Mouse (Mus musculus): ENCODE measurements at regions not wholly inside any gene's neighbourhood (a gene's known extent, or its start where the extent isn't known, plus 50 kb on each side); places are given as distances from the start of the nearest gene placed in this dataset.
A peak's percentile ranks its signal among the peaks of the same experiment; 100 is the strongest.
"Not testable (repeated sequence)": the region's sequence is repeated elsewhere in the genome, so short reads cannot be mapped to it uniquely, and the experiment has no call there.

DNA sequence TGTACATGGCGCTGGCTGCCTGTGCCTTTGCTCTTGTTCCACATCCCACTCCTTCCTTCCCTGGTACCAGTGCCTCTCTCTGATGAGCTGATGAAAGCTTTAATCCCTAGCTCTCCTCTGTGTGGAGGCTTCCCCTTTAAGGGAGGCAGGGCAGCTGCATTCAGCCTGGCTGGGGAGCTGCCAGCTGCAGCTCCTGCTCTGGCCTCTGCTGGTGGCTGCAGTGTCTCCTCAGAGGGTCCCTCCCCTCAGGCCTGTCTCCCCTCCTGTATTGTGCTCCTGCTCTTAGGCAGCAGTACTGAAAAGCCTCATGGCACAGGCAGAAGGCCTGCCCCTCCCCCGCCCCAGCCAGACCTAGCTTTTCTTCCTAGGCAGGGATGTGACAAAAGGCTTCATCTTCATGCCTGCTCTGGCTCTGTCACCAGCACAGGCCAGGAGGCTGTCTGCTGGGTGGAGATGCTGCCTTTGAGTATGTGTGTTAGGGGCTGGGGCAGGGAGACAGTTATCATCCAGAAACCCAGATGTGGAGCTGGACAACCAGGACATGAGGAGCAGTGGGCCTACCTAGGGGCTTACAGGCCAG, 97.7 kb upstream of the Zcchc13 start:
- DNase-seq (ENCODE audit: low read depth): not testable (repeated sequence)

DNA sequence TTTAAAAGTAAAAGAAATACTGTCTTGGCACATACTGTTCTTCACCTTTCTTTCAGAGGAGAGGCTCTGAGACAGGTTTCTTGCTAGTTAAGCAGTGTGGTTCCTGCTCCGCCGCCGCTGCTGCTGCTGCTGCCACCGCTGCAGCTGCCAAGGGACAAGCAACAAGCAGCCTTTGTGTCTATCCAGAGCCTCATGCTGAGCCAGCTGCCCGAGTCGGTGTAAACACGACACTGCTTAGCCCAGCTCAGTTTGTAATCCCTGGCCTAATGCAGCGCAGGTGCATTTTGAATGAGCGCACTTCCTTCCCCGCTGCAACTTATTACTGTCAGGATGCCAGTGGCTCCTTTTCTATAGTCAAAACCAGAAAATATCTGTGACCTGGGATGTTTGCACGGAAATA, 97.1 kb upstream of the Zcchc13 start:
- no peak for DNase-seq (ENCODE audit: low read depth)

DNA sequence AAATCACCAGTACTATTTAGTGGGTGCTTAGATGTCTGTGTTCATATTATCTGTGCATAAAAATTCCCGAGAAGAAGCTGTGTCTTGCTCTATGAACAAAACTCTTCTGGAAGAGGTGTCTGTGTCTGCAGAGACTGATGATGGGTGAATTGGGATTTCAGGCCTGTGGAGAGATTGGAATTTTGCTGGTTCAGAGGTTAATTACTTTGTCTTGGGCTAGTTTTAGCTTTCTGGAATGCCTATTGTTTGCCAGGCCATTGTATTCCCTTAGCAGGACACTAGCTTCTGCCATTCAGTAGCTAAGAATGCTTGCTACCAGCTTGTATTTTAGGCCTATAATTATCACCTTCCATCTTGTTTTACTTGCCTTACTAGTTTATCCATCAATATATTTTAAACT, 96.6 kb upstream of the Zcchc13 start:
- no peak for DNase-seq (ENCODE audit: low read depth)

DNA sequence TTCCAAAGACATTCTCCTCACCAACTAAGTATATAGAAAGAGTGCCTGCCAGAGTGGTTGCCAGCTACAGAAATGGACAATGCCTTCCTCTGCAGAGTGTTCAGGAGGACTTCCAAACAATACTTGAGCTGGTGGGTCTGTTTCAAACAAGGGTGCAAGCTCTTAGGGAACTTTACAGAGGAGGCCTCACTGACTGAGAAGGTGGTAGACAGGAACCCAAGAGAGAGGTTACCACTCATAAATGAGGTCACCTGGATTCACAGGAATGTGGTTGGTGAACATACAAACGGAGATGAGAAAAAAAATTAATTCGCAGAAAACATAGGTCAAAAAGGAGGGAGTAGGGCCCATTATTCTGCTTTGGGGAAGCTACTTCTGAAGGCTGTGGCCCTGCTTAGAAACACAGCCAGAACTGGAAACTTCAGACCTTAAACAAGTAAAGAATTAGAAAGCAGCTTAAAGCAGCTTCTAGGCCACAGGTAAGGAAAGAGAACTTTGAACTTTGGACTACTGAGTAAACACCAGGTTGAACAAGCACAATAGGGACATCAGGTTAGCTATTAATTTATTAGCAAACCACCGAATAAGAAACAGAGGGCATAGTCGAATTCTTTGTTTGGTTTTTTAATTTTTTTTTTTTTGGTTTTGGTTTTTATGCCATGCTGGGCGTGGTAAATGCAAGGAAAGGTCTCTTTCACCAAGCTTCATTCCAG, 83.7 kb upstream of the Zcchc13 start:
- no peak for DNase-seq (ENCODE audit: low read depth)

DNA sequence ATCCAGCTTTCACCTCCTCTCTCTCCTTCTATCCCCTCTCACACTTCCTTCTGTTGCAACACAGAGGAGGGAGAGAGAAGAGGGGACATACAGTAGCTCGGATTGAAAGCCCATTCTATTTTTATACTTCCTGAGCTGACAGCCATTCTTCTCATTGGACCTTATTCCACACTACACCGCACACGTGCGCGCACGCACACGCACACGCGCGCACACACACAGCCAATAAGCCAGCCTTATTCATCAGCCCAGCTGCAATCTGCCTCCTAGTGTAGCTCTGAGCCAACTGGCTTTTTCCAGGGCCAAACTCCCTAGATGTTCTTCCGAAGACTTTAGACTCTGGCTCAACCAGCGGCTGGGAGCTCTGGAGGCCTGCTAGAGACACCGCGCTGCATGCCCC, 79.1 kb upstream of the Zcchc13 start:
- DNase-seq (ENCODE audit: low read depth): no peak

DNA sequence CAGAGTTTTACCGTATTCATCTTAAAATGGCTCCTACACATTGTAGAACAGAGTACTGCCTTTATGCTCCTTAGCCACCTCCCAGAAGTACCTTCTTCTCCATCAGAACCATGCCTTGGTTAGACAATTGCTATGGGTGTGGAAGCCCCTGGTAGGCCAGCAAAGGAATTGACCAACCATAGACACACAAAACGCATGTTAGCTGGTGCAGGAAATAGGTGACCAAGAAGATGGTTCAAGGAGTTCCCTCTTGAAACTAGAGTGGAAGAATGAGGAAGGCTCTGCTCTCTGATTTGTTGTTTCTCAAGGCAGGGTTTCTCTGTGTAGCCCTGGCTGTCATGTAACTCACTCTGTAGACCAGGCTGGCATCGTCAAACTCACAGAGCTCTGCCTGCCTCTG, 77.2 kb upstream of the Zcchc13 start:
- DNase-seq (ENCODE audit: low read depth): no peak

DNA sequence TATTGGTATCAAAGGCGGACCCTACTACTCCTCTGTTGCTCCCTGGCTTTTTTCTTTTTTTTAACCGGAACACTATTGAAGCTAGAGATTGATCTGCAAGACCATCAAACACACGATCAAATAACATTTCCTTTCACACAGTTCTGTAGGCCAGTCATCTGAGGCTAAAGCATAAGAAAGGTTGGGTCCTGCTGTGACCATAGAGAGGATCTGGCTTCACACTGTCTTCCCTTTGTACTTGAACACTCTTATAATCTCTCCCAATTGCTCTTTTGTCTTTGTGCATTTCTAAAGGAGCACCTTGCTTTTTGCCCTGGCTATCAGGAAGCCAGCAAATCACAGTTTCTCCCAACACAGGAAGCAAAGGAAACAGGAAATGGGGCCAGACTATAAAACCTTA, 76.8 kb upstream of the Zcchc13 start:
- no peak for DNase-seq (ENCODE audit: low read depth)

DNA sequence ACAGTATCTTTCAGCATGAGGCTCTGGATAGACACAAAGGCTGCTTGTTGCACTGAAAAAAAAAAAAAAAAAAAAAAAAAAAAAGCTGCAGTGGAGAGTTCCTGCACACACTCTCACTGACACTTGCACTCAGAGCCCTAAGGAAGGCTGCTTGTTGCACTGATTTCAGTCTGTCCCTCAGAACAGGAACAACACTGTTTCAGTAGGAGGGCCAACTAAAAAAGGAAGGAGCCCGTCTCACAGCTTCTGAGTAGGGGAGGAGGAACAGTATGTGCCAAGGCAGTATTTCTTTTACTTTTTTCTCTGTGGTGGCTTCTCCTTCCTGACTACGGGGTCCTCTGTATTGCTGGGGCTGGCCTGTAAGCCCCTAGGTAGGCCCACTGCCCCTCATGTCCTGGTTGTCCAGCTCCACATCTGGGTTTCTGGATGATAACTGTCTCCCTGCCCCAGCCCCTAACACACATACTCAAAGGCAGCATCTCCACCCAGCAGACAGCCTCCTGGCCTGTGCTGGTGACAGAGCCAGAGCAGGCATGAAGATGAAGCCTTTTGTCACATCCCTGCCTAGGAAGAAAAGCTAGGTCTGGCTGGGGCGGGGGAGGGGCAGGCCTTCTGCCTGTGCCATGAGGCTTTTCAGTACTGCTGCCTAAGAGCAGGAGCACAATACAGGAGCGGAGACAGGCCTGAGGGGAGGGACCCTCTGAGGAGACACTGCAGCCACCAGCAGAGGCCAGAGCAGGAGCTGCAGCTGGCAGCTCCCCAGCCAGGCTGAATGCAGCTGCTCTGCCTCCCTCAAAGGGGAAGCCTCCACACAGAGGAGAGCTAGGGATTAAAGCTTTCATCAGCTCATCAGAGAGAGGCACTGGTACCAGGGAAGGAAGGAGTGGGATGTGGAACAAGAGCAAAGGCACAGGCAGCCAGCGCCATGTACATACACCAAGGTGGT, 75.1 kb upstream of the Zcchc13 start:
- DNase-seq (ENCODE audit: low read depth): not testable (repeated sequence)

DNA sequence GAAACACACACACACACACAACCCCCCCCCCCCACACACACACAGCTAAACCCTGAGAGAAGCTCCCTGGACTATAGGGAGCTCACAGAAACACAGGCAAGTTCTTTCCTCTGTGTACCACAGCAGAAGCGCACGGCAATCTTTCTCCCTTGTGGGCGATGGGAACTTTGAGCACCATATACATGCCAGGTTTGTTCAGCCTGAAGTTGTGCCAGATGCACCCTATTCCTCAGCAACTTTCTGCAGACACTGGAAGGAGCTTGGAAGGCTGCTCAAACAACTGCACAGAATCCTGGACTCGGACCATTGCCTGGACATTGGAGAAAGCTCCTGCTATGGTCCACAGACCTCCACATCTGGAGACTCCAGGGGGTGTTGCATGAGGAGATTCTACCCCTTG, 74.3 kb upstream of the Zcchc13 start:
- no peak for DNase-seq (ENCODE audit: low read depth)

DNA sequence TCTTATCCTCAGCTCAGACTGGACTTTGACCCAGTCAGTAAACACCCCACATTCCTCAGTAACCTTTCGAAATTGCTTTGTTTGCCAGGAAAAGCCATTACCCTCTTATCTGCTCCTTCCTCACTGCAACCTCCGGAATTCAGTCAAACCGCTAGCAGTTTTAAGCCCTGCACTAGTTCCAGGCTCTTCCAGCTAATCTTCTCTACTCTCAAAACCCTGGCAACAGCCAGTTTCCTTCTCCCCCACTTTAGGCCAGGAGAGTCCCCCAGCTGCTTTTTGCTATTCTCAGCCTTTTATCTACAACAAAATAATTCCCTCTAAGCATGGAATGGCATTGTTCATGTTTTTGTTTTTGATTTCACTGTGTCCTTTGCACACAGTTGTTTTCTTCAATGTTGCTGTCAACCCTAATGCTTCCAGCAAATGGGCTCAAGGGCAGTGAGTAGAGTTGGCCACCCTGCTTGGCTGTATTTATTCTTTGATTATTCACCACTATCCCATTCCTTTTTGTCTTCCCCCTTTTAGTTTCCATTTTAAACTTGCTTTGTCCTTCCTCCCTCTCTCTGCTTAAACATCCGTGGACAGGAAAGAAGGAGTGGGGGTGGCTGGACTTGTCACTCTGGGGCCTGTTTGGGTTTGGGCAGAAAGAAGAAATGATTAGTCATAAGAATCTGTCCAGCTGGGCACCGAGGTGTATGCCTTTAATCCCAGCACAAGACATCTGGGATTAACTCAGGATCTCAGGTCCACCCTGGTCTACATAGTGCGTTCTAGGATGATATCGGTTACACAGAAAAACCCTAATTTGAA, 73.5 kb upstream of the Zcchc13 start:
- DNase-seq (ENCODE audit: low read depth): no peak

DNA sequence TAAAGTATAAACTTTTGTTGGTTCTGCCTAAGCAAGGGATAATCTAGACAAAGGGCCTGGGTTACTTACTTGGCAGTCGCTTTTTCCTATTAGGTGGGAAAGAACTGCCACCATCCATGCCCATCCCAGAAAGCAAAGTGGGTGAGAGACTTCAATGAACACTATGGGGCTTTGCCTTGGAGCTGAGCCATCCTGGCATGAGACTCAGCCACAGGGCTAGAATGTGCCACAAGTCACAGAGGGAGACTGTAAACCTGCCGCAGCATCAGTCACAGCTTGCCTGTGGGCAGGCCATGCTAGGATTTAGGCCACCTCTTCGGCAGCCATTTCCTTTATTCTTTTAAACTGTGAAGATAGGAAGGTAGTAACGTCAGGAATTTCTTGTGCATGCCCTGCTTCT, 72.9 kb upstream of the Zcchc13 start:
- no peak for DNase-seq (ENCODE audit: low read depth)

DNA sequence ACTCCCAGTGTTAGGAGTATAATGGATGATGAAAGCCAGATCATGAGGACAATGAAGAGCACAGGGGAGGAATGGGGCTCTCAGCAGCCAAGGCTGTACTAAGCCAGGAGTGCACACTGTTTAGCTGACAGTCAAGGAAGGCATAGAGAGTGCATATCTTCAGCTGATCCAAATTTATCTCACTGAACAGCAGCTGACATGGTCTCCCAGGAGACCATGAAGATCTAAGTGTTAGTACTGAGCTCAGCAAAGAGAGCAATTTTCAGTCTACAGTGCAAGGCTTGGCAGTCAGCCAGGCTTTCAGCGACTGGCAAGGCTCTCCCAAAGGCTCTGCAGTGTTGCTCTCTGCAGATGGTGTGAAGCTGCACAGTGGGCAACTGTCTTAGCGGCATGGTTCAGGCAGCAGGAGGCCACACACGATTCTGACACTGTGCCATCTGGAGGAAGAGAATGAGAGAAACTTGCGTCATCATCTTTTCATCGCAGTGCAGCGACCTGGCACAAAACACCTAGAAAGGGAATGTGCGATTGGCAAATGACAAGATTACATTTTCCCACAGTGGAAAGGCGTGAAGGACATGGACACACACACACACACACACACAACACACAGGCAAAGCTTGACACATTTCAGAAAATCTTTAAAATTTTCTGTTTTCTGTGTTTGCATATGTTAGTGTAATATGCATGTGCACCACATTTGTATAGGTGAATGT, 66.7 kb upstream of the Zcchc13 start:
- DNase-seq (ENCODE audit: low read depth): peak; percentile 10

DNA sequence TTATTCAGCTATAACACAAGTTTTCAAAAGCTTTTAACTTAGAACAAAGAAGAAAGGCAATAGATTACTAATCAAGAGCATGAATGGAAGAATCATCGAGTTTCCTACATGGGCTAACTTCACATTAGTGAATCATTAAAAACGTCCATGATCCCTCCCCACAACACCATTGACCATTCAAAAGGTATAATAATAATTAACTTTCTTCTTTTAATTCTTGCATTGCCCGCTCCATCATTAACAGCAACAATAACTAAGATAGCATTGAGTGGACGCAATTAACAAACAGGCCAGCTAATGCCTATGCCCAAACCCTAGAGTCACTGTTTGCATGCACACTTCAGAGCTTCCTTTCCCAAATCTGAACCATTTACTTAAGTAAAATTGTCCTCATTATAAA, 57.0 kb upstream of the Zcchc13 start:
- DNase-seq (ENCODE audit: low read depth): no peak

DNA sequence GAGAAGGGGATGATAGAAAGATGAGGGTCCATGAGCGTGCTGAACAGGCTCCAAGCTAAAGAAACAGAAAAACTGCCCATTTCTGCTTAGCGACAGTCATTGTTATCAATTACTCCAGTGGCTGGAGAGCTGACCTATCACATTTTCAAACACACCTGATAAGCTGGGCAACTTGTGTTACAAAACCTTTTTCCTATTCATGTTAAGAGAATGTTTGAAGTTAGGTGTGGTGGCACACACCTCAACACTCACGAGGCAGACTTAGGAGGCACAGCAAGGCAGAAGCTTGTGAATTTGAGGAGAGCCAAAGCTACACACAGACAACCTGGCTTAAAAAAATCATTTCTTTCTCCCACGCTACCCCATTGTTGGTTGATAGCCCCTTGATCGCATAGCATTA, 50.9 kb upstream of the Zcchc13 start:
- no peak for DNase-seq (ENCODE audit: low read depth)
